Mouse (Mus musculus) intestine, embryonic 14.5 days (tissue): ENCODE results near the gene Tab2. TPM values are rescaled to one million over a fixed set of nuclear protein-coding genes. Genes with fewer than 3 reads are reported as not detected.

ENCODE experiments used
- ATAC-seq: fragments of 200-750 bp; cut with Nextera tagmentation; replicated peaks from 2 replicates; pipeline ENCODE4 v1.8.0; 2017; ENCODE audit warnings: low read depth, moderate number of reproducible peaks, moderate TSS enrichment, moderate library complexity; ENCODE audit not compliant: low FRiP score, low TSS enrichment
- DNase-seq: peaks from one replicate; pipeline ENCODE4 v3.0.0-alpha.2; 2018; ENCODE audit warnings: low spot score
- H3K27ac ChIP-seq: fragments of 300-500 bp; sonication (generic); 2 replicates; pipeline ENCODE4 v1.5.1; 2014; ENCODE audit warnings: low read depth, mild to moderate bottlenecking, control low read depth
- H3K27me3 ChIP-seq: fragments of 300-500 bp; sonication (generic); replicated peaks from 2 replicates; pipeline ENCODE4 v1.6.1; 2014; ENCODE audit warnings: low read length, control low read depth; ENCODE audit not compliant: control insufficient read depth, insufficient read depth
- H3K36me3 ChIP-seq: fragments of 300-500 bp; sonication (generic); 2 replicates; pipeline ENCODE4 v1.6.1; 2014; ENCODE audit warnings: low read length, control low read depth; ENCODE audit not compliant: control insufficient read depth, insufficient read depth
- H3K4me1 ChIP-seq: fragments of 300-500 bp; sonication (generic); replicated peaks from 2 replicates; pipeline ENCODE4 v1.6.1; 2014; ENCODE audit warnings: low read length, control low read depth, mixed read lengths; ENCODE audit not compliant: control insufficient read depth, insufficient read depth
- H3K4me2 ChIP-seq: fragments of 300-500 bp; sonication (generic); 2 replicates; pipeline ENCODE4 v1.6.1; 2014; ENCODE audit warnings: low read length
- H3K4me3 ChIP-seq: fragments of 300-500 bp; sonication (generic); 2 replicates; pipeline ENCODE4 v1.5.1; 2014; ENCODE audit warnings: low read depth, low read length, control low read depth, mixed read lengths
- H3K9ac ChIP-seq: fragments of 300-500 bp; sonication (generic); 2 replicates; pipeline ENCODE4 v1.6.1; 2014; ENCODE audit warnings: mild to moderate bottlenecking, low read length
- H3K9me3 ChIP-seq: fragments of 300-500 bp; sonication (generic); 2 replicates; pipeline ENCODE4 v1.6.1; 2016; ENCODE audit warnings: low read length, control low read depth; ENCODE audit not compliant: control insufficient read depth
- WGBS: fragments of 180-500 bp; shearing (Covaris S2); extraction: QIAGEN DNeasy Blood & Tissue Kit; methylation state at CpG from one replicate; pipeline ENCODE4 v1.1.7; 2014; 5-methylcytosine and 5-hydroxymethylcytosine counted together
- polyA plus RNA-seq: library from polyadenylated mRNA; unstranded; fragments of >200 nt; fragmentation: Nextera tagmentation; extraction: Ambion mirVana; gene quantifications from 2 replicates; pipeline ENCODE4 v1.2.1, GENCODE M21; 2014

The Tab2 gene
- polyA plus RNA-seq, 1 experiment from 2014 or later: 27.7 TPM

DNA sequence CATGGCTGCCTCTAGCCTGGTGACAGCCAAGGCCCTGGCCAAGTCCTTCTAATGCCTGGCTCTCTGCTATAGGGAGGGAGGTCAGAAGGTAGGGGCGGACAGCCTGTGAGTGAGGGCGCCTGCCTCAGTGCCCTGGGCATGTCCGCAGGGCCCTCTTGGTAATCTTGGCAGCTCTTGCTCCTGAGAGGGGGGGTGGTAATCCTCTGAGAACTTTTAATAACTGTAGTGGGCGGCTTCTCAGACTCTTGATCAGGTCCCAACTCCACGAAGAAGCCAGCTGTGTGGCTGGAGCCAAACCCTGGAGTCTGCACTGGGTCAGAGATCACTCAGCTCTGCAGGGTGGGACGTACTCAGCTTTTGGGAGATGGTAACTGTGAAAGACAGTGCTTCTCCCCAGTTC, 91.8 kb downstream of the Tab2 start:
- Histone ChIP-seq H3K4me3 (no peak overlapping the region), H3K36me3 (no peaks in the 10 kb centered on the region), H3K27me3 (peaks cover 24% of the 10 kb centered on the region), H3K27ac (no peak overlapping the region), H3K4me2 (no peak overlapping the region), H3K9ac (no peak overlapping the region), H3K9me3 (no peaks in the 10 kb centered on the region), H3K4me1 (peaks cover 5% of the 10 kb centered on the region; the same call in 1 of the 2 replicates)
- DNase-seq (peak; percentile 39), ATAC-seq (no peak)
- 78% methylated on average over 6 of the region's 6 CpGs for WGBS

DNA sequence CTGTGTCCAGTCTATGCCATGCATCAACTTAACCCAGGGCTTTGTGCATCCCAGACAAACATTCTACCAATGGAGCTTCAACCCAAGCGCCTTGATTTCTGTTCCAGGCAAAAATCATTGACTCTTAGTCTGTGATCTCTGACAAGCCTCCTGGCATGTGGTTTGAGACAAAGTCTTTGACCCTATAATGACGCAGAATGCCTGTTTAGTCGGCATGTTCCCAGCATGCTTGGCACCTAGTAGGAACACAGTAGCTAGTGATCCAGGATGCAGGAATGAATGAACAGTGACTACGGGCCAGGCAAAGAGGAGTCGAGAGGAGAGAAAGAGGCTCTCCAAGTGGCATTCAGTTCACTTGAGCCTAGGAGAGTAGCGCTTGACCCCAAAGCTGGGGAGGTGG, 92.6 kb downstream of the Tab2 start:
- WGBS: 92% methylated on average over 6 of the region's 6 CpGs
- H3K27ac ChIP-seq: no peak overlapping the region
- H3K9ac ChIP-seq: no peak overlapping the region
- H3K27me3 ChIP-seq: peaks cover 18% of the 10 kb centered on the region
- ATAC-seq: no peak
- DNase-seq: peak; percentile 27
- H3K4me3 ChIP-seq: no peak overlapping the region
- no peaks in the 10 kb centered on the region for H3K36me3 ChIP-seq
- no peak overlapping the region for H3K4me2 ChIP-seq
- peaks cover 5% of the 10 kb centered on the region; the same call in 1 of the 2 replicates for H3K4me1 ChIP-seq
- H3K9me3 ChIP-seq: no peaks in the 10 kb centered on the region

DNA sequence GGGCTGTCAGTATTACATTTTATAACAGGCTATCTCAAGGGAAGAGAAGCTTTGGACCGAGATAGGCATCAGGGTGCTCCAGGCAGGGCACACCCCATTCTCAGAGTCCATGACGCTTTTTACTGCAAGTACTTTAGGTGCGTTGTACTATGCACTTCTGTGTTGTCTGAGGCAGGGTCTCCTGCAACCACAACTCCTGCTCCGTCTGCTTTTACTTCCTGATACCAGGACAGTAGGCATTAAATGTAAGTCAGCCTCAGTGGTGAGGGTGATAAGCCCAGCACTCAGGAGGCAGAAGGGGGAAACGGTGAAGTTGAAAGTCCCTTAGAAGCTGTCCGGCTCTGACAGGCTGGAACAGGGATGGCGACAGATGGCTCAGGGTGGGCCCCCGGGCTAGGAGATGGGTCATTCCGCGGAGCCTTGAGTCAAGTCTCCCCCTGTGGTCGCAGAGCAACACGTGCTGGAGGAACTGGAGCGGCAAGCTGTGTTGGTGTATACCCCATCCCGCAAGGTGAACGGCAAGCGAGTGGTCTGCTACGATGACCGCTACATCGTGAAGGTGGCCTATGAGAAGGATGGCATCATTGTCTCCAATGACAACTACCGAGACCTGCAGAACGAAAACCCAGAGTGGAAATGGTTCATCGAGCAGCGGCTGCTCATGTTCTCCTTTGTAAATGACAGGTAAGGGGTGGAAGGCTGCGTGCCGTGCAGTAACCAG, 93.9 kb downstream of the Tab2 start:
- Histone ChIP-seq H3K4me1 (peaks cover 2% of the 10 kb centered on the region; the same call in 1 of the 2 replicates), H3K9me3 (no peaks in the 10 kb centered on the region), H3K27ac (no peak overlapping the region), H3K27me3 (peaks cover 6% of the 10 kb centered on the region), H3K9ac (no peak overlapping the region), H3K4me2 (no peak overlapping the region), H3K36me3 (no peaks in the 10 kb centered on the region), H3K4me3 (no peak overlapping the region)
- DNase-seq (peak; percentile 46), ATAC-seq (0 out of 2 replicates have a peak, but pooled peaks have one; percentile 23)
- 87% methylated on average over 25 of the region's 25 CpGs for whole genome bisulfite sequencing

DNA sequence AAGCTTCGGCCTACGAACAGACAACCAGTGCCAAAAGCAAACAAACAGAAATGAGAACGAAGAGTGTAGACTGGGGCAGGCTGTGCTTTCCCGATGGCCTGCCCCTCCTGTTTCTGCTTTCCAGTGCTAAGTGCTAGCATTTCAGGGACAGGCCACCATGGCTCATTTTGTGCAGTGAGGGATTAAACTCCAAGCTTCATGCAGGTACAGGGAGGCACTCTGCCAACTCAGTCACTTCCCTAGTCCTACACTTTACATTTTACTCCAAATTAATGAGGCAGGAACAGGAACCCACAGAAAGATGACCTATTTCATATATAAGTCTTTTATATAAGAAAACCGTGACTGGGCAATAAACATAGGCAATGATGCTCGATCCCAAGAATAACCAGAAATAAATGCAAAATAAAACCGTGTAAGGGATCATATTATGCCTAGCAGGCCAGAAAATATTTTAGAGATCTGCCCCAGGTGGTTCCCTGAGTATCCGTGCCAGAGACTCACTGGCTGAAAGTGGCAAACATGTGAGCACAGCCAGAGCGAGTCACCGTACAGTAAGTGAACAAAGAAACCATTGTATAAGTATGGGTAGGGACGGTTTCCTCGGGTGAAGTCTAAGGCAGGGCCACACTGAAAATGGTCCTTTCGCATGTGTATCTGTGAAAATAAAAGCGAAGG, 94.6 kb downstream of the Tab2 start:
- 0 out of 2 replicates have a peak, but pooled peaks have one; percentile 43 for ATAC-seq
- WGBS: 84% methylated on average over 14 of the region's 14 CpGs

DNA sequence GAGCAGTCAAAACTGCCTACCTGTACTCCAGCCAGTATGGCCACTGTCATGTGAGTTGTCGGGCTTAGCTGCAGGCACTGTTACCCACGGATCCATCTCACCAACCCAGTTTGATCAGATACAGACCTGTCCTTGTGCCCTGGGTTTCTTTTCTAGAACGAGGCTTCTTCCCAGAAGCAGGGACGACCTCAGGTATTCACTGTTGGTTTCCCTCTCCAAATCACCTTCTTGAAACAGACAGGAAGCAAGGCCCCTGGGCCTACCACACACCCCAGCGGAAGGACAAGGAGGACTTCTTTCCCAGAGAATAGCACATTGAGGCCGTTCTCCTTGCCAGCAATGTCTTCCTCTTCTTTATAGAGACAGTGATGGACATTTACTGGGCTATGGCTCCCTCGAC, 95.5 kb downstream of the Tab2 start:
- DNase-seq: peak; percentile 36
- WGBS: 87% methylated on average over 7 of the region's 7 CpGs
- no peak overlapping the region for H3K27ac ChIP-seq
- no peaks in the 10 kb centered on the region for H3K4me1 ChIP-seq
- no peak overlapping the region for H3K9ac ChIP-seq
- no peak overlapping the region for H3K4me2 ChIP-seq
- no peaks in the 10 kb centered on the region for H3K36me3 ChIP-seq
- H3K4me3 ChIP-seq: no peak overlapping the region
- ATAC-seq: no peak
- H3K9me3 ChIP-seq: no peaks in the 10 kb centered on the region
- H3K27me3 ChIP-seq: no peaks in the 10 kb centered on the region

More for the DNA sequence above, 94.6 kb downstream of the Tab2 start:
- H3K9ac ChIP-seq: no peak overlapping the region
- H3K4me3 ChIP-seq: no peak overlapping the region
- H3K4me2 ChIP-seq: no peak overlapping the region
- H3K27me3 ChIP-seq: no peaks in the 10 kb centered on the region
- H3K27ac ChIP-seq: no peak overlapping the region
- H3K36me3 ChIP-seq: no peaks in the 10 kb centered on the region
- peak; percentile 42 for DNase-seq
- H3K9me3 ChIP-seq: no peaks in the 10 kb centered on the region
- no peaks in the 10 kb centered on the region for H3K4me1 ChIP-seq

Other genes starting within 250 kb of the Tab2 start
- gene Katna1, start 230.2 kb downstream of the Tab2 start, polyA plus RNA-seq: 59.5 and 65.3 TPM in 2 replicates
- 65.8 and 69.5 TPM in 2 replicates for gene Ginm1, start 163.4 kb downstream of the Tab2 start, polyA plus RNA-seq
- 34.7 and 39.7 TPM in 2 replicates for gene Ppil4, start 163.3 kb downstream of the Tab2 start, polyA plus RNA-seq
- 0.13 and 0.23 TPM in 2 replicates for gene Zc3h12d, start 123.8 kb downstream of the Tab2 start, polyA plus RNA-seq